Mouse (Mus musculus) cerebellum, adult 8-10 months (tissue): ENCODE data around the gene Arpc1b.
A peak's percentile ranks its signal among the peaks of the same experiment; 100 is the strongest.

Experiments
- DNase-seq: peaks from one replicate; pipeline ENCODE4 v3.0.0; 2022

The Arpc1b gene

DNA sequence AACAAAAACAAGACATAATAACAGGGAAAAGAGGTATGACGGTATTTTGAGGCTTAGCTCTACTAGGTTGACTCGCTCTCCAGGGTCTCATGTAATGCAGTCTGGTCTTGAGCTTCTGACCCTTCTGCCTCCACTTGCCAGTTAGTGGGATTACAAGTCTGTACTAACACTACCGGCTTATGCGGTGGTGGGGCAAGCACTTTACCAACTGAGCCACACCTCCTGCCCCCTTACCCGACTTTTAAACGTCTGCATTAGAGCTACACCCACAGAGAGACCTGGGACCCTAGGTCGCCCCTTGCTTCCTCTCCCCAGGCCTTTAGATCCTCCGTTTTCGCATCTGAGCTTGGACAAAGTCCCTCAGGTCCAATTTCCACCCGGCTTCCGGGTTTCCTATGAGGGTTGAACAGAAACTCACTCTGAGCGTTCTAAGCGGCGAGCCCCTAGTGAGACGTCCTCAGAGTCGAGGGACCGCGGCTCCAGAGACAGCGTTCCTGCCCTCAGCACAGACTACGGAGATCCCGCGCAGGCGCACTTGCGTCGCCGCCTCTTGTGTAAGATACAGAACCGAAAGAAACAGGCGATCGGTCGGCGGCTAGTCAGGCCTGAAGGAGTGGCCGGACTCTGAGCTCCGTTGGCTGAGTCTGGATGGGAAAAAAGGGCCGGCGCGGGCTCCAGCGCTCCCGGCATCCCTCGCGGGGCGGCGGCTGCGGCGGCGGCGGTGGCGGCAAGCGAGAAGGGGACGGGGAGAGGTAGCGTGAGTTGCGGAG is 52.7 kb downstream of the Arpc1b start, which contains the start of the genes Ptcd1 and Cpsf4:
TSS of gene Ptcd1 (minus strand) at position 573 of the 770 bp plus-strand sequence.
TSS of gene Cpsf4 (plus strand) at position 678 of the 770 bp plus-strand sequence.
- peak; percentile 98 for DNase-seq

DNA sequence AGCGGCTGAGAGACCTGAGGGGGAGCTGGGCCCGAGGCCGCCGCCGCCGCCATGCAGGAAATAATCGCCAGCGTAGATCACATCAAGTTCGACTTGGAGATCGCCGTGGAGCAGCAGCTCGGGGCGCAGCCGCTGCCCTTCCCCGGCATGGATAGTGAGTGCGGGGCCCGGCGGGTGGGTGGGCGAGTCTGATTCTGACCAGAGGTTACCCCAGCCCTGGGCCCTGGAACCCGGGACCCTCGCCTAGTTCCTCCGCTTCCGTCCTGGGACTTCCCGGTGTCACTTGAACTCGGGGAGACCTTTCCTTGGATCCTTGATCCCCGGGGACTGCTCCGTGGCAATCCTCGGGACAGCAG is 53.3 kb downstream of the Arpc1b start:
- no peak for DNase-seq

DNA sequence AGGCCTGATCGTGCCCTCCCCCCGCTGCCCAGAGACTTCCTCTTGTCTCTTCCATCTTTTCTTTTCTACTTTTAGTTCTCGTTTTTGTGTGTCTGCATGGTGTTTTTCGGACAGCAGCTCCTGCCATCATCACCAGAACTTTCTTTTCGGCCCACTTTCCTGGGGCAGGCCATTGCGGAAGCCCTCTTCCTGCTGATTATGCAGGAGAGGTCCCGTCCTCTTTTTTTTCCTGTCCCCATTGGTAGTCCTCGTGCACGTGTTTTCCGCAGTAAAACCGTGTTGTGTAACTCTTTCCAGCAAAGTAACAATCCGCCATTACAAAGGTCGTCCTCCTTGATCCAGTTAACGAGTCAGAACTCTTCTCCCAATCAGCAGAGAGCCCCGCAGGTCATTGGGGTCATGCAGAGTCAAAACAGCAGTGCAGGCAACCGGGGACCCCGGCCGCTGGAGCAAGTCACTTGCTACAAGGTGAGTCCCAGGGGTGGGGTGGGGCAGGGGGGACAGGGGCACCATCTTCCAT is 64.5 kb downstream of the Arpc1b start:
- DNase-seq: no peak
